Mouse (Mus musculus) cerebellum, adult 2 months (tissue): ENCODE data around the gene Unc79. TPM values are rescaled to one million over a fixed set of nuclear protein-coding genes. Genes with fewer than 3 reads are reported as not detected.
A peak's percentile ranks its signal among the peaks of the same experiment; 100 is the strongest.

ENCODE experiments used
- DNase-seq, 2 experiments: peaks; one replicate each; pipeline ENCODE4 v3.0.0; 2021
- H3K27ac ChIP-seq: fragments of 200-500 bp; 2 replicates; pipeline ENCODE4 v1.5.1; 2012; ENCODE audit warnings: low read length, control low read depth, inconsistent platforms; ENCODE audit not compliant: insufficient read depth
- H3K27me3 ChIP-seq: fragments of 200-500 bp; 2 replicates; pipeline ENCODE4 v1.6.1; 2012; ENCODE audit warnings: inconsistent platforms, mild to moderate bottlenecking, low read length, moderate library complexity; ENCODE audit not compliant: control insufficient read depth, insufficient read depth
- H3K4me1 ChIP-seq: fragments of 200-500 bp; 2 replicates; pipeline ENCODE4 v1.6.1; 2011; ENCODE audit warnings: low read length; ENCODE audit not compliant: control insufficient read depth, insufficient read depth
- H3K4me3 ChIP-seq: fragments of 200-500 bp; replicated peaks from 2 replicates; pipeline ENCODE3; 2011; ENCODE audit warnings: mild to moderate bottlenecking, low read depth, low read length, control low read depth; ENCODE audit not compliant: insufficient read depth
- CTCF ChIP-seq: fragments of 200-500 bp; IDR thresholded peaks from 2 replicates; pipeline ENCODE4 v1.5.1; 2011; ENCODE audit warnings: low read depth, mild to moderate bottlenecking, control low read depth, low read length, moderate library complexity, borderline replicate concordance; ENCODE audit not compliant: insufficient read depth
- POLR2A ChIP-seq: fragments of 200-500 bp; IDR thresholded peaks from 2 replicates; pipeline ENCODE4 v1.6.1; 2011; ENCODE audit warnings: low read length, control low read depth, borderline replicate concordance; ENCODE audit not compliant: insufficient read depth
- WGBS: fragments of 180-500 bp; shearing (Covaris S2); methylation state at CpG from one replicate; pipeline ENCODE4 v1.1.7; 2018; 5-methylcytosine and 5-hydroxymethylcytosine counted together
- polyA plus RNA-seq: library from polyadenylated mRNA; depleted of rRNA; stranded (reverse); fragments of >200 nt; gene quantifications from 2 replicates; pipeline ENCODE4 v1.2.3, GENCODE M21; 2012

The Unc79 gene
- polyA plus RNA-seq, 1 experiment, result 26.1 TPM

GRCm38 (mm10) chr12:103131419-103131818, 182.8 kb downstream of the Unc79 start:
- 68% methylated on average over 6 of the region's 6 CpGs for WGBS
- Histone ChIP-seq H3K27ac (no peak overlapping the region), H3K4me1 (no peaks in the 10 kb centered on the region), H3K4me3 (no peak overlapping the region), H3K27me3 (no peaks in the 10 kb centered on the region)
- DNase-seq, result no peak
- TF ChIP-seq CTCF (no peak), POLR2A (no peak)

DNA sequence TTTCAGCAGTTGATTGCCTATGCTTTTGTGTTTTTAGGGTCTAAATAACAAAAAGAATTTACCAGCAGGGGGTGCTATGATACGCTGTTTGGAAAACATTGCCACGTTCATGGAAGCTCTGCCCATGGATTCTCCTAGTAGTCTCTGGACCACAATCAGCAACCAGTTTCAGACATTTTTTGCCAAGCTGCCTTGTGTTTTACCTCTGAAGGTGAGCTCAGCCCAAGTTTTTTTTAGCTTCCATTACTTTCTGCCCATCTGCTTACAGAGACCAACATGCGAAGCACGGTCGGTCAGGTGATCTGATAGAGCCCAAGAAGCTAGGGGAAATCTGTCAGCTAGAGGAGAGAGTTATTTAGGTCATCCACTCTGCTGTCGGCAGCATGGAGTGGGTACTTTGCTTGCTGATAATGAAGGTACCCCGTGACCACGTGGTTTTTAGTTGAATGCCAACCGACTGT, 193.9 kb downstream of the Unc79 start:
- Histone ChIP-seq H3K4me1 (no peaks in the 10 kb centered on the region), H3K27ac (no peak overlapping the region), H3K4me3 (no peak overlapping the region), H3K27me3 (no peaks in the 10 kb centered on the region)
- no peak for TF ChIP-seq POLR2A
- TF ChIP-seq CTCF, result peak; percentile 29; the same call in 1 of the 2 replicates
- DNase-seq, result peak; percentile 28 to 44
- WGBS, result 37% methylated on average over 9 of the region's 9 CpGs

GRCm38 (mm10) chr12:103143798-103144565, 195.3 kb downstream of the Unc79 start:
- Histone ChIP-seq H3K27me3 (no peaks in the 10 kb centered on the region), H3K27ac (no peak overlapping the region), H3K4me3 (no peak overlapping the region), H3K4me1 (no peaks in the 10 kb centered on the region)
- peak; percentile 29 to 31 for DNase-seq
- no peak for TF ChIP-seq POLR2A
- peak; percentile 63 for TF ChIP-seq CTCF
- 47% methylated on average over 9 of the region's 9 CpGs for WGBS

DNA sequence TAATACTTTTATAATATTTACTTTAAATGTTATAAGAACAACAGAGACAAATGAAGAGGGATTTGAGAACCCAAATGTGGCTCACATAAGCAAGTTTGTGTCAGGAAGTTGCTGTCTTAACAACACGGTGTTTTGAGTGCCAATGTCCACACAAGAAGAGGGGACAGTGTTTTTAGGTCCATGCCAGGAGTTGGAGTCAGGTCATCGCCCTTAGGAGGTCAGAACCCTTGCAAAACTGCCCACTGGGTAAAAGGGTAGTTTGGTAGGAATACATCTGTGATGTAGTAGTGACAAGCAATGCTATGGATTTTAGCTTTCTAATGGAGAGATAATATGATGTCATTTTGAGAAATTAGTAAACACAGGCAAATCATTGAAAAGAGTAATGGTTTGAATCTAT, 201.6 kb downstream of the Unc79 start:
- no peak overlapping the region for H3K4me3 ChIP-seq
- H3K27ac ChIP-seq, result no peak overlapping the region
- WGBS, result 83% methylated on average over 2 of the region's 2 CpGs
- H3K27me3 ChIP-seq, result no peaks in the 10 kb centered on the region
- TF ChIP-seq POLR2A, result no peak
- no peak for TF ChIP-seq CTCF
- no peak for DNase-seq
- H3K4me1 ChIP-seq, result no peaks in the 10 kb centered on the region

GRCm38 (mm10) chr12:103154927-103155326, 206.3 kb downstream of the Unc79 start:
- no peak for TF ChIP-seq POLR2A
- TF ChIP-seq CTCF, result no peak
- H3K27me3 ChIP-seq, result no peaks in the 10 kb centered on the region
- no peak for DNase-seq
- no peaks in the 10 kb centered on the region for H3K4me1 ChIP-seq
- H3K4me3 ChIP-seq, result no peak overlapping the region
- WGBS, result 77% methylated on average over 2 of the region's 2 CpGs
- no peak overlapping the region for H3K27ac ChIP-seq

- no peak for DNase-seq
- 83% methylated on average over 3 of the region's 3 CpGs for WGBS
- H3K27ac ChIP-seq, result no peak overlapping the region
- H3K4me3 ChIP-seq, result no peak overlapping the region
- no peaks in the 10 kb centered on the region for H3K27me3 ChIP-seq
- no peak for TF ChIP-seq POLR2A
- TF ChIP-seq CTCF, result no peak
- no peaks in the 10 kb centered on the region for H3K4me1 ChIP-seq
Measured at GRCm38 (mm10) chr12:103155406-103155805, 206.7 kb downstream of the Unc79 start.

DNA sequence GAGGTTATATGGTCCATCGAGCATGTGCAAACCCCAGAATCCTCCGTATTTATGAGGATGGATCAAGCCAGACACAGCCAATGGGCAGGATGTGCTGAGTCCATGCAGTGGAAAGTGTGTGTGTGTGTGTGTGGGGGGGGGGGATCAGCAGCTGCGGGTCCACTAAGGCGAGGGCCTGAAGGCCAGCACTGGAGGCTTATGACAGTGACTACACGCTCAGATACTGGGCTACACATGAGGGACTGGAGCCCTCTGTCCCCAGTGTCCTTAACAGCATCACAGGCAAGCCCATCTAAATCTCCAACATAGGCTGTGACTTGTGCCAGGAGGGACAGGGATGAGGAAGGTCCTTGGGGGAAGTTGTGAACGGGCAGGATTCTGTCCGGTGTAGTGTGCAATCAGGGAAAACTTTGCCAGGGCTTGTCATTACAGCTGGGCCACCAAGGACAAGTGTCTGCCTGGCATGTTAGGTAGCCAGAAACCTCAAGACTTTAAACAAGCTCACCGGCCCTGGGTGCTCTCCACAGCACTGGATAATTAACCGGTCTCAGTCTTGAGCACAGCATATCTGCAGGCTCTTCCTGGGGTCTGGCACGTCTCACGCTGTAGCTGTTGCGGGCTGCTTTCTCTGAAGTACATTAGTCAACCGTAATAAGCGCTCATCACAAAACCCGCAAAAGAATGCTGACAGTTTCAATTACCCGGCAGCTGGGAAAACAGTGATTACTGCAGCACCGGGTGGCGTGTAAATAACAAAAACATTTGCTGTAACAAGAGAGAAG, 208.7 kb downstream of the Unc79 start:
- WGBS, result 44% methylated on average over 18 of the region's 18 CpGs
- no peak for DNase-seq

More for the DNA sequence above, 208.7 kb downstream of the Unc79 start:
- Histone ChIP-seq H3K4me3 (no peak overlapping the region), H3K27me3 (no peaks in the 10 kb centered on the region), H3K27ac (no peak overlapping the region), H3K4me1 (no peaks in the 10 kb centered on the region)
- TF ChIP-seq CTCF (no peak), POLR2A (no peak)
